Mouse (Mus musculus) ES-Bruce4 (cell line): ENCODE results near the gene Msh6.

Source experiments
- CTCF ChIP-seq: IDR thresholded peaks from one replicate; pipeline ENCODE4 v1.8.1; 2011; ENCODE audit warnings: low read depth, low read length
- EP300 ChIP-seq: IDR thresholded peaks from 2 replicates; pipeline ENCODE4 v1.6.1; 2011; ENCODE audit warnings: low read depth, low read length; ENCODE audit not compliant: insufficient read depth
- POLR2A ChIP-seq: IDR thresholded peaks from one replicate; pipeline ENCODE4 v1.8.1; 2011; ENCODE audit warnings: low read length; ENCODE audit not compliant: insufficient read depth

DNA sequence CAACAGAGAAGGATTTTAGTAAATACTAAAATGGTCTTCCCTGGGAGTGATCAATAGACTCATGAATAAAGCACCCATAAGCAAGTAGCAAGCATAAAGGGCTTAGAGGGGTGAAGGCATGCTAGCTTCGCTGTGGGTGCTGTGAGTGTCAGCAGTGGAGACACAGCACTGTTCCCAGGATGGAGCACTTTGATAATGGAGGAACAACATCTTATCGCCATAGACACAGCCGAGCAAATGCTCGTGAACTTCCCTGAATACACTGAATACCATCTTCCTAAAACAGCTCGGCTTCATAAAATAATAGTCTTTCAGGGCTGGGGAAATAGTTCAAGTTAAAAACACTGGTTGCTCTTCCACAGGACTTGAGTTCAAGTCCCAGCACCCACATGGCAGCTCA, 56.9 kb downstream of the Msh6 start:
- TF ChIP-seq CTCF, result no peak
- no peak for TF ChIP-seq POLR2A
- no peak for TF ChIP-seq EP300
